Mouse (Mus musculus): ENCODE results near the gene Nrros. TPM values are rescaled to one million over a fixed set of nuclear protein-coding genes. Genes with fewer than 3 reads are reported as not detected.

Gene Nrros
- polyA plus RNA-seq, 1 experiment from 2014 or later, result 13.9 TPM

GRCm38 (mm10) chr16:32135842-32136357 is 29.5 kb downstream of the Nrros start:
- DNase-seq (ENCODE audit: low spot score) (no peak), ATAC-seq (replicated peaks; ENCODE audit: low FRiP score, low read depth) (no peak)
- Histone ChIP-seq H3K9me3 (replicated peaks; ENCODE audit: low read length) (no peaks in the 10 kb centered on the region), H3K27me3 (ENCODE audit: insufficient read depth, low read length) (no peaks in the 10 kb centered on the region), H3K9ac (ENCODE audit: low read depth, low read length) (no peak overlapping the region), H3K36me3 (ENCODE audit: insufficient read depth, low read length) (no peaks in the 10 kb centered on the region), H3K4me1 (replicated peaks; ENCODE audit: insufficient read depth, low read length) (no peaks in the 10 kb centered on the region), H3K4me3 (replicated peaks; ENCODE audit: low read depth, low read length) (no peak overlapping the region), H3K27ac (no peak overlapping the region), H3K4me2 (ENCODE audit: low read length) (no peak overlapping the region)
- 82% methylated on average over 7 of the region's 7 CpGs for WGBS
- no peak for TF ChIP-seq CTCF (IDR thresholded peaks at IDR 0.05; ENCODE audit: low read depth)

GRCm38 (mm10) chr16:32133148-32133547 is 32.2 kb downstream of the Nrros start:
- no peak overlapping the region for H3K27ac ChIP-seq
- no peak for DNase-seq (ENCODE audit: low spot score)
- H3K9me3 ChIP-seq (replicated peaks; ENCODE audit: low read length), result no peaks in the 10 kb centered on the region
- H3K27me3 ChIP-seq (ENCODE audit: insufficient read depth, low read length), result no peaks in the 10 kb centered on the region
- no peak overlapping the region for H3K4me2 ChIP-seq (ENCODE audit: low read length)
- no peak for ATAC-seq (replicated peaks; ENCODE audit: low FRiP score, low read depth)
- TF ChIP-seq CTCF (IDR thresholded peaks at IDR 0.05; ENCODE audit: low read depth), result no peak
- H3K9ac ChIP-seq (ENCODE audit: low read depth, low read length), result no peak overlapping the region
- no peaks in the 10 kb centered on the region for H3K4me1 ChIP-seq (replicated peaks; ENCODE audit: insufficient read depth, low read length)
- H3K4me3 ChIP-seq (replicated peaks; ENCODE audit: low read depth, low read length), result no peak overlapping the region
- WGBS, result 78% methylated on average over 3 of the region's 3 CpGs
- H3K36me3 ChIP-seq (ENCODE audit: insufficient read depth, low read length), result no peaks in the 10 kb centered on the region

GRCm38 (mm10) chr16:32130190-32130826 is 35.1 kb downstream of the Nrros start:
- no peaks in the 10 kb centered on the region for H3K4me1 ChIP-seq (replicated peaks; ENCODE audit: insufficient read depth, low read length)
- no peak for TF ChIP-seq CTCF (IDR thresholded peaks at IDR 0.05; ENCODE audit: low read depth)
- 66% methylated on average over 16 of the region's 16 CpGs for WGBS
- H3K27ac ChIP-seq, result peak overlapping the region; percentile 27; the same call in 1 of the 2 replicates
- DNase-seq (ENCODE audit: low spot score) (peak; percentile 59), ATAC-seq (replicated peaks; ENCODE audit: low FRiP score, low read depth) (0 out of 2 replicates have a peak, but pooled peaks have one; percentile 21)
- H3K36me3 ChIP-seq (ENCODE audit: insufficient read depth, low read length), result no peaks in the 10 kb centered on the region
- no peak overlapping the region for H3K9ac ChIP-seq (ENCODE audit: low read depth, low read length)
- H3K9me3 ChIP-seq (replicated peaks; ENCODE audit: low read length), result no peaks in the 10 kb centered on the region
- no peak overlapping the region for H3K4me3 ChIP-seq (replicated peaks; ENCODE audit: low read depth, low read length)
- H3K4me2 ChIP-seq (ENCODE audit: low read length), result peak overlapping the region; percentile 35
- H3K27me3 ChIP-seq (ENCODE audit: insufficient read depth, low read length), result no peaks in the 10 kb centered on the region

- no peak overlapping the region for H3K4me3 ChIP-seq (replicated peaks; ENCODE audit: low read depth, low read length)
- peak overlapping the region; percentile 35 for H3K4me2 ChIP-seq (ENCODE audit: low read length)
- ATAC-seq (replicated peaks; ENCODE audit: low FRiP score, low read depth) (no peak), DNase-seq (ENCODE audit: low spot score) (no peak)
- H3K27ac ChIP-seq, result peak overlapping the region; percentile 27
- H3K9me3 ChIP-seq (replicated peaks; ENCODE audit: low read length), result no peaks in the 10 kb centered on the region
- H3K9ac ChIP-seq (ENCODE audit: low read depth, low read length), result no peak overlapping the region
- no peaks in the 10 kb centered on the region for H3K4me1 ChIP-seq (replicated peaks; ENCODE audit: insufficient read depth, low read length)
- no peaks in the 10 kb centered on the region for H3K36me3 ChIP-seq (ENCODE audit: insufficient read depth, low read length)
- H3K27me3 ChIP-seq (ENCODE audit: insufficient read depth, low read length), result no peaks in the 10 kb centered on the region
- TF ChIP-seq CTCF (IDR thresholded peaks at IDR 0.05; ENCODE audit: low read depth), result no peak
- 72% methylated on average over 20 of the region's 20 CpGs for WGBS
These were observed 35.8 kb downstream of the Nrros start for GRCm38 (mm10) chr16:32129449-32130189.

GRCm38 (mm10) chr16:32127046-32127445 is 38.3 kb downstream of the Nrros start:
- no peaks in the 10 kb centered on the region for H3K36me3 ChIP-seq (ENCODE audit: insufficient read depth, low read length)
- no peaks in the 10 kb centered on the region for H3K4me1 ChIP-seq (replicated peaks; ENCODE audit: insufficient read depth, low read length)
- 77% methylated on average over 4 of the region's 4 CpGs for WGBS
- DNase-seq (ENCODE audit: low spot score) (peak; percentile 51), ATAC-seq (replicated peaks; ENCODE audit: low FRiP score, low read depth) (no peak)
- no peak for TF ChIP-seq CTCF (IDR thresholded peaks at IDR 0.05; ENCODE audit: low read depth)
- no peaks in the 10 kb centered on the region for H3K27me3 ChIP-seq (ENCODE audit: insufficient read depth, low read length)
- no peak overlapping the region for H3K9ac ChIP-seq (ENCODE audit: low read depth, low read length)
- H3K9me3 ChIP-seq (replicated peaks; ENCODE audit: low read length), result no peaks in the 10 kb centered on the region
- H3K4me2 ChIP-seq (ENCODE audit: low read length), result no peak overlapping the region
- H3K27ac ChIP-seq, result peak overlapping the region; percentile 78; the same call in 1 of the 2 replicates
- no peak overlapping the region for H3K4me3 ChIP-seq (replicated peaks; ENCODE audit: low read depth, low read length)

GRCm38 (mm10) chr16:32125364-32125763 is 40.0 kb downstream of the Nrros start:
- WGBS, result 92% methylated on average over 3 of the region's 3 CpGs
- no peak overlapping the region for H3K27ac ChIP-seq
- no peak overlapping the region for H3K4me3 ChIP-seq (replicated peaks; ENCODE audit: low read depth, low read length)
- no peak overlapping the region for H3K9ac ChIP-seq (ENCODE audit: low read depth, low read length)
- no peak for TF ChIP-seq CTCF (IDR thresholded peaks at IDR 0.05; ENCODE audit: low read depth)
- no peaks in the 10 kb centered on the region for H3K27me3 ChIP-seq (ENCODE audit: insufficient read depth, low read length)
- no peak for DNase-seq (ENCODE audit: low spot score)
- H3K9me3 ChIP-seq (replicated peaks; ENCODE audit: low read length), result no peaks in the 10 kb centered on the region
- no peak for ATAC-seq (replicated peaks; ENCODE audit: low FRiP score, low read depth)
- H3K4me2 ChIP-seq (ENCODE audit: low read length), result no peak overlapping the region
- no peaks in the 10 kb centered on the region for H3K4me1 ChIP-seq (replicated peaks; ENCODE audit: insufficient read depth, low read length)
- no peaks in the 10 kb centered on the region for H3K36me3 ChIP-seq (ENCODE audit: insufficient read depth, low read length)
